Mouse (Mus musculus): ENCODE measurements around the gene Fbxo42. TPM values are rescaled to one million over a fixed set of nuclear protein-coding genes. Genes with fewer than 3 reads are reported as not detected.

Gene Fbxo42
- total RNA-seq, 2 experiments from 2014 or later: 16.6 to 21.2 TPM

DNA sequence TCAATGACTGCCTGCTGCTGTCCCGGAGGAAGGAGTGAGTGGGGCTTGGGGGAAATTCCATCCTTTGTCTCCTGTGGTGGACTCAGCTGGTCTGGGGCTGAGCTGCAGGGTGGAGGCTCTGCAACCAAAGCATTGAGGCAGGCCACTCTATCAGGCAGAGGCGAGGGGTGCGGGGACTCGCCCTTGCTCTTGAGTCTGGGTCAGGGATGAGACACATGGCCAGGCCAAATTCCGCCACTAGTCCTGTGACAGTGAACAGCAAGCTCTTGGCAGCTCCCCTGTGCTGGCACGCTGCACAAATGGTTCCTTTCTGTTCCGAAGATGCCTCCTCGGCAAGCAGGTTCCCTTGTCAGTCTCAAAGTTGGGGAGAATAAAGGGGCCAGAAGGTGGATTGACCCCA is 103.4 kb downstream of the Fbxo42 start:
- DNase-seq: no peak

GRCm38 (mm10) chr4:141252641-141253040 is 104.9 kb downstream of the Fbxo42 start:
- no peak for DNase-seq

Other genes starting within 250 kb of the Fbxo42 start
- gene Padi2, start 241.6 kb upstream of the Fbxo42 start, total RNA-seq (2021): 1 to 10 TPM; 2.4 to 5.5 TPM
- gene Sdhb, start 186.7 kb upstream of the Fbxo42 start, total RNA-seq (2021): 100 to 1,000 TPM; 722 to 784 TPM
- 10 to 100 TPM; 31.9 to 39.9 TPM for gene Atp13a2, start 161.0 kb upstream of the Fbxo42 start, total RNA-seq (2021)
- 10 to 100 TPM; 46.9 to 50.7 TPM for gene Mfap2, start 137.5 kb upstream of the Fbxo42 start, total RNA-seq (2021)
- gene Crocc, start 87.4 kb upstream of the Fbxo42 start, total RNA-seq (2021): 10 to 100 TPM in 1 of 2 experiments, 1 to 10 TPM in 1; 6.7 to 13.2 TPM
- 10 to 100 TPM; 54.5 to 57.1 TPM for gene Necap2, start 69.6 kb upstream of the Fbxo42 start, total RNA-seq (2021)
- gene Spata21, start 59.6 kb upstream of the Fbxo42 start, total RNA-seq (2021): not detected
- 100 to 1,000 TPM; 111 to 115 TPM for gene Szrd1, start 8.1 kb upstream of the Fbxo42 start, total RNA-seq (2021)
- gene Rsg1, start 66.0 kb downstream of the Fbxo42 start, total RNA-seq (2021): 1 to 10 TPM; 1.5 to 1.7 TPM
- 10 to 100 TPM; 29.0 to 31.0 TPM for gene Arhgef19, start 91.6 kb downstream of the Fbxo42 start, total RNA-seq (2021)
- 10 to 100 TPM; 13.4 to 18.1 TPM for gene Epha2, start 153.3 kb downstream of the Fbxo42 start, total RNA-seq (2021)
- gene Fam131c, start 220.3 kb downstream of the Fbxo42 start, total RNA-seq (2021): 10 to 100 TPM; 15.4 to 25.8 TPM